Comparison of ENCODE assay signal across 29 mouse cellular contexts in the genomic region with DNA sequence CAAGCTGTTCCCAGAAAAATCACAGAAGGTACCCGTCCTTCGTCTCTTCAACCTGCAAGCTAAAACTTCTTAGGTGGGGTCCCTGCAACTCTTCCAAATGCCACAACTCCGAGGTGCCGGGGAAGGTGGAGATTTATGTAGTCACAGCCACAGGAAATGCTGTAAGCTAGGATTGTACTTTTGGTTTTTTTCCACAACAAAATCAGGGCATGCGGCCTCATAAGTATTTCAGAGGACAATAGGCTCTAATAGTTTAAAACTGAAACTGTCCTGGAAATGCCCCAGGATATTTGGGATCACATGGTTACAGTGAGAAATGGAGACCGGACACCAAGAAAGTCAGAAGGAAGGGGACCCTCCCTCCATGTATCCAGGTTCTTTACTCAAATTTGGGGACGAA. TPM values are rescaled to one million over a fixed set of nuclear protein-coding genes. Genes with fewer than 3 reads are reported as not detected.
DNase-seq lines count a peak whose midpoint lies in the region; ATAC-seq and TF ChIP-seq lines count a peak whose summit lies in the region.
"Had no signal": no experiment of that assay in that cellular context is flagged by ENCODE, and none has a peak within 500 bp of the region (broad histone marks: within the 10 kb centered on the region; RNA-seq: fewer than 3 reads in every experiment).

No protein-coding gene starts in this region.

- no peak for TF ChIP-seq EP300 in ES-Bruce4 (IDR thresholded peaks at IDR 0.05; ENCODE audit: insufficient read depth, low read depth, low read length)
- no peak for TF ChIP-seq EP300 in lung, postnatal 0 days (IDR thresholded peaks at IDR 0.05)

- no peak for TF ChIP-seq CTCF in ES-Bruce4 (IDR thresholded peaks at IDR 0.05; ENCODE audit: low read depth, low read length)
- TF ChIP-seq CTCF in lung, postnatal 0 days (IDR thresholded peaks at IDR 0.05), result no peak

- no peak overlapping the region for H3K9ac ChIP-seq in kidney, embryonic 16.5 days (replicated peaks; ENCODE audit: low read length)
- peak overlapping the region; percentile 0 for H3K9ac ChIP-seq in ES-Bruce4 (ENCODE audit: low read depth, poor library complexity, severe bottlenecking)
- no peak overlapping the region for H3K9ac ChIP-seq in lung, postnatal 0 days (replicated peaks; ENCODE audit: low read depth)
- H3K9ac ChIP-seq: forebrain, embryonic 13.5 days; heart, embryonic 13.5 days; intestine, embryonic 15.5 days; limb, embryonic 12.5 days; liver, embryonic 15.5 days; lung, embryonic 14.5 days; midbrain, embryonic 15.5 days had no signal

- H3K4me3 ChIP-seq in kidney, embryonic 16.5 days (ENCODE audit: low read length), result no peak overlapping the region
- no peak overlapping the region for H3K4me3 ChIP-seq in ES-Bruce4 (ENCODE audit: low read depth, low read length)
- no peak overlapping the region for H3K4me3 ChIP-seq in lung, postnatal 0 days (ENCODE audit: low read depth, low read length)
- H3K4me3 ChIP-seq: erythroblast, embryonic 14.5 days; forebrain, embryonic 13.5 days; heart, embryonic 13.5 days; intestine, embryonic 15.5 days; layer of hippocampus, adult 2 months; left cerebral cortex, adult 2 months; limb, embryonic 12.5 days; liver, embryonic 15.5 days; midbrain, embryonic 10.5 days; midbrain, embryonic 15.5 days had no signal

- 78% methylated on average over 7 of the region's 7 CpGs for WGBS in kidney, embryonic 16.5 days
- 81% methylated on average over 7 of the region's 7 CpGs for WGBS in lung, postnatal 0 days

- TF ChIP-seq POLR2A in ES-Bruce4 (IDR thresholded peaks at IDR 0.05; ENCODE audit: insufficient read depth, low read length), result no peak

- H3K36me3 ChIP-seq in kidney, embryonic 16.5 days (ENCODE audit: insufficient read depth, low read length), result no peaks in the 10 kb centered on the region
- H3K36me3 ChIP-seq in ES-Bruce4 (ENCODE audit: control insufficient read depth, insufficient read depth, low read length, poor library complexity, severe bottlenecking), result no peaks in the 10 kb centered on the region
- H3K36me3 ChIP-seq in lung, postnatal 0 days (ENCODE audit: insufficient read depth, low read length), result no peaks in the 10 kb centered on the region
- H3K36me3 ChIP-seq: intestine, embryonic 15.5 days; limb, embryonic 12.5 days; liver, embryonic 15.5 days; midbrain, embryonic 15.5 days had no signal

- H3K9me3 ChIP-seq in kidney, embryonic 16.5 days (ENCODE audit: low read length), result no peaks in the 10 kb centered on the region
- no peaks in the 10 kb centered on the region for H3K9me3 ChIP-seq in ES-Bruce4 (replicated peaks; ENCODE audit: control insufficient read depth, insufficient read depth, low read length, poor library complexity, severe bottlenecking)
- no peaks in the 10 kb centered on the region for H3K9me3 ChIP-seq in lung, postnatal 0 days (ENCODE audit: low read length)
- H3K9me3 ChIP-seq: forebrain, embryonic 13.5 days; heart, embryonic 13.5 days; intestine, embryonic 15.5 days; limb, embryonic 12.5 days; liver, embryonic 15.5 days; midbrain, embryonic 10.5 days; midbrain, embryonic 15.5 days had no signal

- peak; percentile 12 for DNase-seq in kidney, adult 18-20 months
- DNase-seq in adipocyte (ENCODE audit: low spot score), result peak; percentile 57
- peak; percentile 50 for DNase-seq in kidney, postnatal 14 days
- no peak for DNase-seq in lung, postnatal 0 days (ENCODE audit: low spot score)
- DNase-seq: adrenal gland, postnatal 14 days; B cell, adult 2 months; cerebellum, adult 11-12 months; cerebellum, postnatal 10 days; gastrocnemius, postnatal 36 days; lung, embryonic 14.5 days; right cerebral cortex, adult 18-20 months; right cerebral cortex, postnatal 4 days; thymus, postnatal 4 days had no signal

- H3K4me2 ChIP-seq in kidney, embryonic 16.5 days (replicated peaks; ENCODE audit: low read depth, low read length), result no peak overlapping the region
- H3K4me2 ChIP-seq in lung, postnatal 0 days (replicated peaks; ENCODE audit: low read depth, low read length), result no peak overlapping the region
- H3K4me2 ChIP-seq: heart, embryonic 13.5 days; intestine, embryonic 15.5 days; limb, embryonic 12.5 days; liver, embryonic 15.5 days; lung, embryonic 14.5 days; midbrain, embryonic 15.5 days had no signal

- 0 out of 2 replicates have a peak, but pooled peaks cover 5% of the 10 kb centered on the region for H3K4me1 ChIP-seq in kidney, embryonic 16.5 days (ENCODE audit: insufficient read depth, low read length)
- peaks cover 11% of the 10 kb centered on the region for H3K4me1 ChIP-seq in ES-Bruce4 (ENCODE audit: control insufficient read depth, insufficient read depth, low read length)
- no peaks in the 10 kb centered on the region for H3K4me1 ChIP-seq in lung, postnatal 0 days (ENCODE audit: insufficient read depth, low read depth, low read length)
- H3K4me1 ChIP-seq: intestine, embryonic 15.5 days; limb, embryonic 12.5 days; liver, embryonic 15.5 days had no signal

- no peak overlapping the region for H3K27ac ChIP-seq in kidney, embryonic 16.5 days (ENCODE audit: low read length)
- H3K27ac ChIP-seq in ES-Bruce4 (ENCODE audit: insufficient read depth, low read length), result peak overlapping the region; percentile 84
- H3K27ac ChIP-seq in lung, postnatal 0 days (ENCODE audit: low read length), result no peak overlapping the region
- H3K27ac ChIP-seq: forebrain, embryonic 13.5 days; heart, embryonic 13.5 days; hindbrain, postnatal 0 days; intestine, embryonic 15.5 days; layer of hippocampus, adult 2 months; left cerebral cortex, adult 2 months; limb, embryonic 12.5 days; liver, embryonic 15.5 days; midbrain, embryonic 10.5 days; midbrain, embryonic 15.5 days; stomach, postnatal 0 days had no signal

- ATAC-seq in kidney, embryonic 16.5 days (ENCODE audit: low FRiP score, low TSS enrichment), result no peak
- no peak for ATAC-seq in lung, postnatal 0 days
- no peak for ATAC-seq in monocyte, adult 5-6 weeks (replicated peaks; ENCODE audit: insufficient number of reproducible peaks, low FRiP score, low TSS enrichment, poor library complexity, severe bottlenecking)
- ATAC-seq: forebrain, embryonic 13.5 days; hindbrain, postnatal 0 days; intestine, embryonic 15.5 days; midbrain, embryonic 15.5 days; Patski had no signal

- no peaks in the 10 kb centered on the region for H3K27me3 ChIP-seq in kidney, embryonic 16.5 days (ENCODE audit: insufficient read depth, low read length)
- H3K27me3 ChIP-seq in ES-Bruce4 (ENCODE audit: control insufficient read depth, insufficient read depth, low read length, poor library complexity, severe bottlenecking), result no peaks in the 10 kb centered on the region
- no peaks in the 10 kb centered on the region for H3K27me3 ChIP-seq in lung, postnatal 0 days (replicated peaks; ENCODE audit: insufficient read depth, low read length)
- H3K27me3 ChIP-seq: forebrain, embryonic 13.5 days; heart, embryonic 13.5 days; intestine, embryonic 15.5 days; limb, embryonic 12.5 days; liver, embryonic 15.5 days; midbrain, embryonic 15.5 days; Patski had no signal

RNA-seq across cellular contexts. Expression of gene Srsf1, which starts 17.0 kb away (rescaled TPM):
- 283 and 306 TPM in 2 replicates for polyA plus RNA-seq in kidney, embryonic 16.5 days (2015; fragmentation: Nextera tagmentation; extraction: Ambion mirVana)
- polyA plus RNA-seq in ES-Bruce4 (2011; ENCODE audit: insufficient read depth, insufficient read length, low read depth, missing spikeins), result 511 and 547 TPM in 2 replicates
- polyA plus RNA-seq in lung, postnatal 0 days (2015; fragmentation: Nextera tagmentation; extraction: Ambion mirVana), result 88.1 and 111 TPM in 2 replicates
- 220 to 406 TPM (median 277 TPM) in 3 replicates for total RNA-seq in monocyte, adult 5-6 weeks (2017)

RNA-seq across cellular contexts. Expression of gene Vezf1, which starts 37.9 kb away (rescaled TPM):
- polyA plus RNA-seq in kidney, embryonic 16.5 days (2015; fragmentation: Nextera tagmentation; extraction: Ambion mirVana), result 40.2 and 44.3 TPM in 2 replicates
- 43.4 and 44.8 TPM in 2 replicates for polyA plus RNA-seq in ES-Bruce4 (2011; ENCODE audit: insufficient read depth, insufficient read length, low read depth, missing spikeins)
- 26.8 TPM in 2 replicates for polyA plus RNA-seq in lung, postnatal 0 days (2015; fragmentation: Nextera tagmentation; extraction: Ambion mirVana)
- total RNA-seq in monocyte, adult 5-6 weeks (2017), result 45.9 to 57.0 TPM (median 46.6 TPM) in 3 replicates

RNA-seq across cellular contexts. Expression of gene Dynll2, which starts 42.9 kb away (rescaled TPM):
- polyA plus RNA-seq in kidney, embryonic 16.5 days (2015; fragmentation: Nextera tagmentation; extraction: Ambion mirVana), result 21.0 and 23.5 TPM in 2 replicates
- 130 and 133 TPM in 2 replicates for polyA plus RNA-seq in ES-Bruce4 (2011; ENCODE audit: insufficient read depth, insufficient read length, low read depth, missing spikeins)
- polyA plus RNA-seq in lung, postnatal 0 days (2015; fragmentation: Nextera tagmentation; extraction: Ambion mirVana), result 12.3 and 14.5 TPM in 2 replicates
- total RNA-seq in monocyte, adult 5-6 weeks (2017), result 10.6 to 15.0 TPM (median 12.3 TPM) in 3 replicates
